Mouse (Mus musculus): Measurements from ENCODE around the gene Pola2.

Pola2 gene

GRCm38 (mm10) chr19:5963883-5964562 is at the start of gene Pola2:
TSS of gene Pola2 (minus strand) at chr19:5964202.
- DNase-seq (ENCODE audit: low read depth, low spot score): peak; percentile 94

GRCm38 (mm10) chr19:6013691-6014090 is 49.7 kb upstream of the Pola2 start:
- no peak for DNase-seq (ENCODE audit: low read depth, low spot score)

- DNase-seq (ENCODE audit: low read depth, low spot score): no peak
These were observed 45.1 kb upstream of the Pola2 start for GRCm38 (mm10) chr19:6009137-6009536.

- no peak for DNase-seq (ENCODE audit: low read depth, low spot score)
These were observed 43.0 kb upstream of the Pola2 start for GRCm38 (mm10) chr19:6007013-6007412.

GRCm38 (mm10) chr19:6005541-6005940 is 41.5 kb upstream of the Pola2 start:
- DNase-seq (ENCODE audit: low read depth, low spot score): no peak

GRCm38 (mm10) chr19:5999969-6000368 is 36.0 kb upstream of the Pola2 start:
- no peak for DNase-seq (ENCODE audit: low read depth, low spot score)

- peak; percentile 75 for DNase-seq (ENCODE audit: low read depth, low spot score)
These were observed 34.2 kb upstream of the Pola2 start for GRCm38 (mm10) chr19:5998180-5998579.

GRCm38 (mm10) chr19:5994711-5995110 is 30.7 kb upstream of the Pola2 start:
- DNase-seq (ENCODE audit: low read depth, low spot score): no peak

GRCm38 (mm10) chr19:5992012-5992411 is 28.0 kb upstream of the Pola2 start:
- DNase-seq (ENCODE audit: low read depth, low spot score): no peak

- no peak for DNase-seq (ENCODE audit: low read depth, low spot score)
These were observed 27.5 kb upstream of the Pola2 start for GRCm38 (mm10) chr19:5991467-5991866.

- DNase-seq (ENCODE audit: low read depth, low spot score): peak; percentile 25
These were observed 26.9 kb upstream of the Pola2 start for GRCm38 (mm10) chr19:5990921-5991320.

- DNase-seq (ENCODE audit: low read depth, low spot score): no peak
These were observed 26.0 kb upstream of the Pola2 start for GRCm38 (mm10) chr19:5990033-5990432.

GRCm38 (mm10) chr19:5989585-5989984 is 25.6 kb upstream of the Pola2 start:
- DNase-seq (ENCODE audit: low read depth, low spot score): no peak

GRCm38 (mm10) chr19:5988815-5989452 is 24.9 kb upstream of the Pola2 start:
- DNase-seq (ENCODE audit: low read depth, low spot score): peak; percentile 86

- DNase-seq (ENCODE audit: low read depth, low spot score): no peak
These were observed 24.2 kb upstream of the Pola2 start for GRCm38 (mm10) chr19:5988027-5988814.

GRCm38 (mm10) chr19:5986043-5986442 is 22.0 kb upstream of the Pola2 start, which contains the start of gene Slc22a20:
TSS of gene Slc22a20 (minus strand) at chr19:5986143.
- no peak for DNase-seq (ENCODE audit: low read depth, low spot score)

GRCm38 (mm10) chr19:5980477-5980876 is 16.5 kb upstream of the Pola2 start:
- DNase-seq (ENCODE audit: low read depth, low spot score): no peak

GRCm38 (mm10) chr19:5977717-5978116 is 13.7 kb upstream of the Pola2 start:
- no peak for DNase-seq (ENCODE audit: low read depth, low spot score)

- no peak for DNase-seq (ENCODE audit: low read depth, low spot score)
These were observed 11.7 kb upstream of the Pola2 start for GRCm38 (mm10) chr19:5975676-5976075.

- no peak for DNase-seq (ENCODE audit: low read depth, low spot score)
These were observed 11.1 kb upstream of the Pola2 start for GRCm38 (mm10) chr19:5975112-5975511.

GRCm38 (mm10) chr19:5967664-5968063 is 3.7 kb upstream of the Pola2 start:
- no peak for DNase-seq (ENCODE audit: low read depth, low spot score)

GRCm38 (mm10) chr19:5966786-5967185 is 2.8 kb upstream of the Pola2 start:
- DNase-seq (ENCODE audit: low read depth, low spot score): peak; percentile 79
